Mouse (Mus musculus): ENCODE data around the gene Ctns.

Gene Ctns

DNA sequence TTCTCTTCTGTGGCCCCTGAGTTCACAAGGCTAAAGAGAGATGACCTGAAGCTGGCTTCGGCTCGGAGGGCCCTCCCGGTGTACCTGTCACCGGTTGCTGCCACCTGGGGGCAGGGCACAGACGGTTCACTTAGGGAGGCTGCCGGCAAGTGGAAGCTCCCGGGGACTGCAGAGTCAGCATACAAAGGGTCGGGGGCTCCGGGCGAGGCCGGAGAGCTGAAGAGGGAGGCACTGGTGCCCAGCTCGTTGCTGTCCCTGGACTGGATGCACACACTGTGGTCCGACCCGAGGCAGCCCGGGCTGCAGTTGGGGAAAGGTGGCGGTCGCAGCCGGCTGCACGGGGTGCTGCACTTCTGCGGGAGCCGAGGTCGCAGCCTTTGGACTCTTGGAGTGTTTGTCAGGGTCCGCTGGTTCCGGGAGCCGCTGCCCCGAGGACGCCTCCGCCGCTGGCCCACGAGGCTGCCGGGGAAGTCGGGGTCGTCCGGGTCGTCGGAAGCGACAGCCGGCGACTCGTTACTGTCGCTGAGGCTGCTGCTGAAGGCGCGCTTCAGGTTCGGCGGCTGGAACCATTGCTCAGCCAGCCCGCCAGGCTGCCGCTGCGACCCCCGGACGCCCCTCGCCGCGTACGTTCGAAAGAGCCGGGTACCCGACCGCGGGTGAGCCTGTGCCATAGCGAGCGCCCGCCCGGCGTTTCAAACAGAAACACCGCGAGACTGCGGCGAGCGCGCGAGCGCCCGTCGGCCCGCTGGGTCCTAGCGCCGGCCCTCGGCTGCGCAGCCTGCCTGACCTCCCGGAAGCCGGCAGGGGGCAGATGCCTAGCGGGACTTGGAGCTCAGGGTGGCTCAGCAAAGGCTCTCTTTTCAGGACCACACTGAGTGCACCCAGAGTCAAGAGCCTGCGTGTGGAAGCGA lies 61.0 kb downstream of the Ctns start, which contains the start of gene Haspin:
Gene Haspin, minus strand, starts transcription at position 704 of the 911 bp plus-strand sequence.
- peak; percentile 91 for DNase-seq (ENCODE audit: low spot score)

DNA sequence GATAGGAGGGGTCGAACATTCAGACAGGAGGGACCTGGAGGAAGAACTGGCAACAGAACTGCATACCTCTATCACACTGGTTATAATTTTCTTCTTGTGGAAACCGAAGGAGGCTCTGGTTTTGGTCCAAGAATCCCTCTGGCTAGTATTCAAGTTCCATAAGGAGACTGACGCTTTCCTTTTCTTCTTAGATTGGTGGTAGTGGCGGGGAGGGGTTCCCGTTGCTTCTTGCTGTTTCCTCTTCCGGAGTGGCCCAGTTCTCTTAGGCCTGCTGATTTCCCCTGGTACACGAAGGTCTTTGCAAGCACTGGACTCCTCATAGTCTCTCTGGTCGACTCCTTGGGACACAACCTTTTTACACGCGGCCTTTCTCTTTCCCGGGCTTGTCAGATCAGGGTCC lies 61.7 kb downstream of the Ctns start:
- no peak for DNase-seq (ENCODE audit: low spot score)

DNA sequence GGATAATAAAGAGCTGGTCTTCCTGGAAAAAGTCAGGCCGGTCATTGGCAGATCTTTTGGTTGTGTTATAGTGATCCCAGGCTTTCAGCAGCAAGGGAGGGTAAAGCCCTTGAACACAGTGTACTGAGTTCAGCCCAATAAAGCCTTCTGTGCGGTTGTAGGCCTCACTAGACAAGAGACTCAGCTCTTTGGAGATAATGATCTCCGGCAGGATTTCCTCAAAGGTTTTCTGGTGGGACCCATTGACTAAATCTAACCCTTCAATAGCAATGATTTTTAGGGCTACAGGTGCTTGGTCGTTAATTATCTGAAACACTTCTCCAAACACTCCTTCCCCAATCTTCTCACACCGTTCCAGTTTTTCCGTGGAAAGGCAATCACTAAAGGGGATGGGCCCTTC lies 62.3 kb downstream of the Ctns start:
- no peak for DNase-seq (ENCODE audit: low spot score)

DNA sequence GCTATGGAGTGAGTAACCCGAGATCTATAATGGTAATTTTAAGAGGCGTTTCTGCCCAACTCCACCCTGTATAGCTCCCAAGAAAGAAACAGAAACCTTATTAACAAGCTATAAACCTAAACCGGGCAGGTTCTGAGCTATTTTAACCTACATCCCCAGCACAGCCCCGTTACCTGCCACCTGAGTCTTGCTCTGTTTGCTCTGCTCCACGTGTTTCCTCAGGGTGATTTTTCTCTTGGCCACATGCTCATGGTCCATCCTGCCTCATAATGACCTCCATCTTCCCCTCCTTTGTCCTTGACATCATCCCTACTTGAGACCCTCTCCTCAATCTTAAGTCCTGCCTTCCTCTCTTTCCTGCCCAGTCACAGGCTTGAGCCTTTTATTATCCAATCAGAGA lies 64.6 kb downstream of the Ctns start:
- DNase-seq (ENCODE audit: low spot score) = no peak
